46 mouse cellular contexts compared by ENCODE assay signal in genomic region chr7:103607425-103607824, GRCm38 (mm10). TPM values are rescaled to one million over a fixed set of nuclear protein-coding genes. Genes with fewer than 3 reads are reported as not detected.
"Had no signal": no experiment of that assay in that cellular context is flagged by ENCODE, and none has a peak within 500 bp of the region (broad histone marks: within the 10 kb centered on the region; RNA-seq: fewer than 3 reads in every experiment).

No protein-coding gene starts in this region.

- H3K27me3 ChIP-seq: limb, embryonic 12.5 days; limb, embryonic 13.5 days; limb, embryonic 15.5 days; liver, embryonic 12.5 days; liver, embryonic 13.5 days; liver, embryonic 15.5 days; lung, embryonic 15.5 days; megakaryocyte, embryonic 14.5 days; midbrain, embryonic 12.5 days; midbrain, embryonic 15.5 days; neural tube, embryonic 12.5 days had no signal

- H3K4me3 ChIP-seq: limb, embryonic 10.5 days; limb, embryonic 12.5 days; limb, embryonic 13.5 days; limb, embryonic 15.5 days; liver, embryonic 12.5 days; liver, embryonic 13.5 days; liver, embryonic 15.5 days; lung, embryonic 15.5 days; megakaryocyte, embryonic 14.5 days; midbrain, embryonic 10.5 days; midbrain, embryonic 12.5 days; midbrain, embryonic 15.5 days; myocyte; neural tube, embryonic 12.5 days had no signal

- H3K4me2 ChIP-seq: limb, embryonic 12.5 days; limb, embryonic 13.5 days; limb, embryonic 15.5 days; liver, embryonic 11.5 days; liver, embryonic 12.5 days; liver, embryonic 13.5 days; liver, embryonic 15.5 days; lung, embryonic 14.5 days; lung, embryonic 15.5 days; midbrain, embryonic 11.5 days; midbrain, embryonic 12.5 days; midbrain, embryonic 15.5 days; neural tube, embryonic 12.5 days had no signal

- H3K9ac ChIP-seq: limb, embryonic 12.5 days; limb, embryonic 13.5 days; limb, embryonic 15.5 days; liver, embryonic 12.5 days; liver, embryonic 13.5 days; liver, embryonic 14.5 days; liver, embryonic 15.5 days; liver, postnatal 0 days; lung, embryonic 14.5 days; lung, embryonic 15.5 days; midbrain, embryonic 12.5 days; midbrain, embryonic 15.5 days; neural tube, embryonic 12.5 days had no signal

- H3K27ac ChIP-seq: limb, embryonic 10.5 days; limb, embryonic 12.5 days; limb, embryonic 13.5 days; limb, embryonic 15.5 days; liver, embryonic 12.5 days; liver, embryonic 13.5 days; liver, embryonic 14.5 days; liver, embryonic 15.5 days; lung, embryonic 15.5 days; macrophage; midbrain, embryonic 10.5 days; midbrain, embryonic 12.5 days; midbrain, embryonic 15.5 days; neural tube, embryonic 12.5 days had no signal

- H3K4me1 ChIP-seq: limb, embryonic 10.5 days; limb, embryonic 12.5 days; limb, embryonic 13.5 days; limb, embryonic 15.5 days; liver, embryonic 12.5 days; liver, embryonic 13.5 days; liver, embryonic 15.5 days; lung, embryonic 15.5 days; midbrain, embryonic 10.5 days; midbrain, embryonic 12.5 days; midbrain, embryonic 15.5 days; neural tube, embryonic 12.5 days had no signal

- ATAC-seq: liver, embryonic 12.5 days; liver, postnatal 0 days; lung, postnatal 0 days; midbrain, embryonic 15.5 days; midbrain, embryonic 16.5 days had no signal

- H3K36me3 ChIP-seq: limb, embryonic 10.5 days; limb, embryonic 12.5 days; limb, embryonic 13.5 days; limb, embryonic 15.5 days; liver, embryonic 12.5 days; liver, embryonic 13.5 days; liver, embryonic 15.5 days; lung, embryonic 15.5 days; midbrain, embryonic 10.5 days; midbrain, embryonic 12.5 days; midbrain, embryonic 15.5 days; neural tube, embryonic 12.5 days had no signal

- H3K9me3 ChIP-seq: limb, embryonic 10.5 days; limb, embryonic 12.5 days; limb, embryonic 13.5 days; limb, embryonic 15.5 days; liver, embryonic 12.5 days; liver, embryonic 13.5 days; liver, embryonic 15.5 days; lung, embryonic 15.5 days; megakaryocyte, embryonic 14.5 days; midbrain, embryonic 10.5 days; midbrain, embryonic 12.5 days; midbrain, embryonic 15.5 days; neural tube, embryonic 12.5 days had no signal

- DNase-seq: left cerebral cortex, postnatal 4 days; liver; liver, embryonic 13.5 days; liver, postnatal 0 days; lung, adult 18-20 months; lung, adult 2 months; lung, embryonic 14.5 days; lung, postnatal 10 days; lung, postnatal 14 days; lung, postnatal 36 days; lung, postnatal 4 days; midbrain, embryonic 14.5 days had no signal

RNA-seq across cellular contexts. Expression of gene Olfr620, which starts 4.9 kb away (rescaled TPM):
- total RNA-seq: left cerebral cortex, adult 8-10 months; left cerebral cortex, postnatal 10 days; left cerebral cortex, postnatal 14 days; left cerebral cortex, postnatal 25 days; left cerebral cortex, postnatal 36 days; left cerebral cortex, postnatal 4 days; liver, adult 2 months; megakaryocyte, adult 5-6 weeks; megakaryocyte-erythroid progenitor cell, adult 5-6 weeks; midbrain, postnatal 0 days; monocyte, adult 5-6 weeks had no signal
- polyA plus RNA-seq: limb, embryonic 10.5 days; limb, embryonic 11.5 days; limb, embryonic 12.5 days; limb, embryonic 13.5 days; limb, embryonic 14.5 days; limb, embryonic 15.5 days; liver, adult 2 months; liver, embryonic 11.5 days; liver, embryonic 12.5 days; liver, embryonic 13.5 days; liver, embryonic 14.5 days; liver, embryonic 15.5 days; liver, embryonic 16.5 days; liver, postnatal 0 days; lung, adult 2 months; lung, embryonic 14.5 days; lung, embryonic 15.5 days; lung, embryonic 16.5 days; lung, postnatal 0 days; macrophage; midbrain, embryonic 10.5 days; midbrain, embryonic 11.5 days; midbrain, embryonic 12.5 days; midbrain, embryonic 14.5 days; midbrain, embryonic 15.5 days; midbrain, embryonic 16.5 days; midbrain, postnatal 0 days; myocyte; neural tube, embryonic 11.5 days; neural tube, embryonic 12.5 days had no signal

RNA-seq across cellular contexts. Expression of gene Olfr619, which starts 7.0 kb away (rescaled TPM):
- total RNA-seq: left cerebral cortex, adult 8-10 months; left cerebral cortex, postnatal 10 days; left cerebral cortex, postnatal 14 days; left cerebral cortex, postnatal 25 days; left cerebral cortex, postnatal 36 days; left cerebral cortex, postnatal 4 days; liver, adult 2 months; megakaryocyte, adult 5-6 weeks; megakaryocyte-erythroid progenitor cell, adult 5-6 weeks; midbrain, postnatal 0 days; monocyte, adult 5-6 weeks had no signal
- polyA plus RNA-seq: limb, embryonic 10.5 days; limb, embryonic 11.5 days; limb, embryonic 12.5 days; limb, embryonic 13.5 days; limb, embryonic 14.5 days; limb, embryonic 15.5 days; liver, adult 2 months; liver, embryonic 11.5 days; liver, embryonic 12.5 days; liver, embryonic 13.5 days; liver, embryonic 14.5 days; liver, embryonic 15.5 days; liver, embryonic 16.5 days; liver, postnatal 0 days; lung, adult 2 months; lung, embryonic 14.5 days; lung, embryonic 15.5 days; lung, embryonic 16.5 days; lung, postnatal 0 days; macrophage; midbrain, embryonic 10.5 days; midbrain, embryonic 11.5 days; midbrain, embryonic 12.5 days; midbrain, embryonic 14.5 days; midbrain, embryonic 15.5 days; midbrain, embryonic 16.5 days; midbrain, postnatal 0 days; myocyte; neural tube, embryonic 11.5 days; neural tube, embryonic 12.5 days had no signal

RNA-seq across cellular contexts. Expression of gene Olfr618, which starts 17.5 kb away (rescaled TPM):
- total RNA-seq: left cerebral cortex, adult 8-10 months; left cerebral cortex, postnatal 10 days; left cerebral cortex, postnatal 14 days; left cerebral cortex, postnatal 25 days; left cerebral cortex, postnatal 36 days; left cerebral cortex, postnatal 4 days; liver, adult 2 months; megakaryocyte, adult 5-6 weeks; megakaryocyte-erythroid progenitor cell, adult 5-6 weeks; midbrain, postnatal 0 days; monocyte, adult 5-6 weeks had no signal
- polyA plus RNA-seq: limb, embryonic 10.5 days; limb, embryonic 11.5 days; limb, embryonic 12.5 days; limb, embryonic 13.5 days; limb, embryonic 14.5 days; liver, adult 2 months; liver, embryonic 11.5 days; liver, embryonic 12.5 days; liver, embryonic 13.5 days; liver, embryonic 14.5 days; liver, embryonic 15.5 days; liver, embryonic 16.5 days; liver, postnatal 0 days; lung, adult 2 months; lung, embryonic 14.5 days; lung, embryonic 15.5 days; lung, embryonic 16.5 days; lung, postnatal 0 days; macrophage; midbrain, embryonic 10.5 days; midbrain, embryonic 11.5 days; midbrain, embryonic 12.5 days; midbrain, embryonic 16.5 days; midbrain, postnatal 0 days; myocyte; neural tube, embryonic 11.5 days; neural tube, embryonic 12.5 days had no signal

RNA-seq across cellular contexts. Expression of gene Olfr617, which starts 34.6 kb away (rescaled TPM):
- total RNA-seq: left cerebral cortex, adult 8-10 months; left cerebral cortex, postnatal 10 days; left cerebral cortex, postnatal 14 days; left cerebral cortex, postnatal 25 days; left cerebral cortex, postnatal 36 days; left cerebral cortex, postnatal 4 days; liver, adult 2 months; megakaryocyte, adult 5-6 weeks; megakaryocyte-erythroid progenitor cell, adult 5-6 weeks; midbrain, postnatal 0 days; monocyte, adult 5-6 weeks had no signal
- polyA plus RNA-seq: limb, embryonic 10.5 days; limb, embryonic 11.5 days; limb, embryonic 12.5 days; limb, embryonic 13.5 days; limb, embryonic 14.5 days; limb, embryonic 15.5 days; liver, adult 2 months; liver, embryonic 11.5 days; liver, embryonic 12.5 days; liver, embryonic 13.5 days; liver, embryonic 14.5 days; liver, embryonic 15.5 days; liver, embryonic 16.5 days; liver, postnatal 0 days; lung, adult 2 months; lung, embryonic 14.5 days; lung, embryonic 15.5 days; lung, embryonic 16.5 days; lung, postnatal 0 days; macrophage; midbrain, embryonic 10.5 days; midbrain, embryonic 11.5 days; midbrain, embryonic 12.5 days; midbrain, embryonic 14.5 days; midbrain, embryonic 15.5 days; midbrain, embryonic 16.5 days; midbrain, postnatal 0 days; myocyte; neural tube, embryonic 11.5 days; neural tube, embryonic 12.5 days had no signal

RNA-seq across cellular contexts. Expression of gene Olfr622, which starts 35.1 kb away (rescaled TPM):
- total RNA-seq: left cerebral cortex, adult 8-10 months; left cerebral cortex, postnatal 10 days; left cerebral cortex, postnatal 14 days; left cerebral cortex, postnatal 25 days; left cerebral cortex, postnatal 36 days; left cerebral cortex, postnatal 4 days; liver, adult 2 months; megakaryocyte, adult 5-6 weeks; megakaryocyte-erythroid progenitor cell, adult 5-6 weeks; midbrain, postnatal 0 days; monocyte, adult 5-6 weeks had no signal
- polyA plus RNA-seq: limb, embryonic 10.5 days; limb, embryonic 11.5 days; limb, embryonic 12.5 days; limb, embryonic 13.5 days; limb, embryonic 14.5 days; limb, embryonic 15.5 days; liver, adult 2 months; liver, embryonic 11.5 days; liver, embryonic 12.5 days; liver, embryonic 13.5 days; liver, embryonic 14.5 days; liver, embryonic 15.5 days; liver, embryonic 16.5 days; liver, postnatal 0 days; lung, adult 2 months; lung, embryonic 14.5 days; lung, embryonic 15.5 days; lung, embryonic 16.5 days; lung, postnatal 0 days; macrophage; midbrain, embryonic 10.5 days; midbrain, embryonic 11.5 days; midbrain, embryonic 12.5 days; midbrain, embryonic 14.5 days; midbrain, embryonic 15.5 days; midbrain, embryonic 16.5 days; midbrain, postnatal 0 days; myocyte; neural tube, embryonic 11.5 days; neural tube, embryonic 12.5 days had no signal
